Mouse (Mus musculus) testis, adult 2 months (tissue): Measurements from ENCODE around the gene Cdc14b.

Source experiments
- CTCF ChIP-seq: fragments of 200-500 bp; IDR thresholded peaks from 2 replicates; pipeline ENCODE4 v1.5.1; 2012; ENCODE audit warnings: low read depth, mild to moderate bottlenecking, inconsistent platforms, low read length, moderate library complexity; ENCODE audit not compliant: control insufficient read depth, insufficient read depth, insufficient replicate concordance
- POLR2A ChIP-seq: fragments of 200-500 bp; IDR thresholded peaks from 2 replicates; pipeline ENCODE4 v1.6.1; 2012; ENCODE audit warnings: low read depth, mild to moderate bottlenecking, inconsistent platforms, low read length, moderate library complexity; ENCODE audit not compliant: control insufficient read depth

DNA sequence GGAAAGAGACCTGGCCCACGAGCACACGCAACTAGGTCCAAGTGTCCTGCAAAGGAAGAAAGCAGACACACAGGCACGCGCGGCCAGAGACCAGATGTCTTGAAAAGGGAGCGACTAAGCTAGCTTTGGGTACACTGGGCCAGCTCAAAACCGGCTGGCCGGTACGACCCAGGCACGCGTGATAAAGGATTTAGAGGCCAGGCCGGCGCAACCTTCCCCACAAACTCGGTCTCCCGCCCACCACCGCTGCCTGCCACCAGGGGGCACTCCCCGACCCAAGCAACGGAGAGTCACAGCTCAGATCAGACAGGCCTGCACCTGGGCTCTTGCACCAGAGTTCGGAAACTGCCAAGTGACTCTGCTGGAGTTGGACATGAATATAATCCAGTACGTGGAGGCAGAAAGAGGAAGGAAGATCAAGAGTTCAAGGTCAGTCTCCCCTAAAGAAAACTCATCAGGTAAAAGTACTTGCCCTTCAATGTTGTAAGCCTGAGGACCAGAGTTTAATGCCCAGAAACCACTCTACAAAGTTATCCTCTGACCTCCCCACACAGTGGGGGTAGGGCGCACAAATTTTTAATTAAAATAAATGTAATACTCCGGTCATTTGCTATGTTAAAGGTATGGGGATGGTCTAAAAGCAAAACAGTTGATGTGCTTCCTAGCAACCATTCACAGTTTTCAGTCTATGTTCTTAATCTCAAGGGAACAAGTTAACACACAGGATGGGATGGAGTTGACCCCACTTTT is 26.1 kb downstream of the Cdc14b start:
- TF ChIP-seq POLR2A, result peak; percentile 16; the same call in 1 of the 2 replicates
- TF ChIP-seq CTCF, result peak; percentile 94
